Mouse (Mus musculus): ENCODE data around the gene Gm20388.
"Not testable (repeated sequence)": the region's sequence is repeated elsewhere in the genome, so short reads cannot be mapped to it uniquely, and the experiment has no call there.

The Gm20388 gene

GRCm38 (mm10) chr8:120368191-120368590 is 457.6 kb downstream of the Gm20388 start:
- in situ Hi-C loops (cut with MboI): not testable (repeated sequence)

- in situ Hi-C loops (cut with MboI): no loop called here
Observed at GRCm38 (mm10) chr8:120368814-120369649, 458.4 kb downstream of the Gm20388 start.

DNA sequence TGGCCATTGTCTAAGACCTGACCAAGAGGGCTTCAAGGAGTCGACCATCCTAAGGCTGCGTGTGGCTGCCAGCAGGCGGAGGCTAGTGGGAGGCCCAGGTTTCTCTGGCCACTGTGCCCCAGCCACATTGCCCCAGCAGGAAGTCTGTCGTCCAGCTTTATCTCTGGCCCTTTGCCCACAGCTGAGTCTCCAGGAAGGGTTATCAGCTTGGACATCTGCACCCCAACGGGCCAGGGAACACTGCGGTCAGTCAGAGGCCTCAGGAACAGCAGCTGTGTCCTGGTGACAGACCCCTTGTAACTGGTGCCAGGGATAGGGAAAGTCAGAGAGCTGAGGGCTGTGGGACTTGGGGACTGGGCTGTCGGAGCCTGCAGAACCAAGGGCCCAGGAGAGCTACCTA is 459.3 kb downstream of the Gm20388 start:
- in situ Hi-C loops (cut with MboI): no loop called here

DNA sequence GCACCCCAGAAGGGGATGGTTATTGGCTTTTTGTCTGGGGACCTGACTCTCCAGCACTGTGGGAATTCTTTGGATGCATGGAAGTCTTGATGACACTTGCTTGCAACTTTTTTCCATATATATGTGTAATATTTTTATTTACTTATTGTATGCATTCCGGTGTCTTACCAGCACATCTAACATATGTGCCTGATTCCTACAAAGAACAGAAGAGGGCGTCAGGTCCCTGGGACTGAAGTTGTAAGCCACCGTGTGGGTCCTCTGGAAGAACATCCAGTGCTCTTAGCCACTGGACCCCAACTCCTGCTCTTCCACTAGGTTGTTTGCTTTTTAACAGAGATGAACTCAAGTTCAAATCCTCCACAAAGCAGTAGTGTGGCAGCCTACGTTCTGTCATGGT is 459.8 kb downstream of the Gm20388 start:
- in situ Hi-C loops (cut with MboI): no loop called here

DNA sequence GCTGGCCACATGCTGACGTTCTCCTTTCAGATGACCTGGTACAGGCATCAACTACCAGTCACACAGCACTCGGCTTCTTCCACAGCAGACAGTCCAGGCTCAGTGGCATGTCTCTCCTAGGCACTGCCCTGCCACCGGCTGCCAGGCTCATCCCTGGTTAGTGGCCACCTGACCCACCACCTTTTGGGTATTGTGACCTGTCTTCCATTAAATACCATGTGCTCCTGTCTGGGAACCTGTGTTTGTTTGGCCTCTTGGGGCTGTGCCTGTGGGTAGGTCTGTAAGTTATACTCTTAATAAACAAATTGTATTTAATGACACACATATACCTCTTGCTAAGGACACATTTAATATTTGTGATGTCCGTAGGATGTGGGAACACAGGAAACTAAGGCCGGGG is 460.5 kb downstream of the Gm20388 start:
- in situ Hi-C loops (cut with MboI): no loop called here

DNA sequence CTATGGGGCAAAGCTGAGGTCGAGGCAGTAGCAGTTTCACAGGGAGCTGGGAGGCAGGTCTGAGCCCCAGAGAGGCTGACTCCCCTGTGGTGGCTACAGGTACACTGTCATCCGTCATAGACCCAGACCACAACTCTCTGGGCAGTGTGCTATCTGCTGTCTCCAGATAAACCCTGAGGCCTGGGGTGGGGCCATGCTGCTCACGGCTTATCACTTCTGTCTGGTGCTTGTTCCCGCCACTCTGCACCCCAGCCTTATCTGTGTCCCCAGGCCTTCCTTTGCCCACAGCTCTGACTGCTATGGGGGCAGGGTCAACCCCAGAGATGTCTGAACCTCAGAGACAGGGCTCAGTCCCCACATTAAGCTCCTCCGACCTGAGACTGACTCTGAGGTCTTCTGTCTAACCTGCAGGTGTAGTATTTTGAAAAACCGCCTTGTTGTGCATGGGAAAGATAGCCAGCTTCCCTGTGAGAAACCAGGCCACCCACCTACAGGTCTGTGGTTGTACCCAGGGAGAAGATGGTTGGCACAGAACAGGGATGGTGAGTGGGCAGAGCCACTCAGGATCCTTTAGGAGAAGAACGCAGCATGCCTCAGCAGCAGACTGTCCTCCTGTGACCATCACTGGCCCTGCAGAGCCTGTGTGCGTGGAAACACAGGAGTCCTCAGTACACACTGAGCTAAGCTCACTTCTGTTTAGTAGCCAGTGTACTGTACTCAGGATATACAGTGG is 461.2 kb downstream of the Gm20388 start:
- in situ Hi-C loops (cut with MboI): no loop called here

DNA sequence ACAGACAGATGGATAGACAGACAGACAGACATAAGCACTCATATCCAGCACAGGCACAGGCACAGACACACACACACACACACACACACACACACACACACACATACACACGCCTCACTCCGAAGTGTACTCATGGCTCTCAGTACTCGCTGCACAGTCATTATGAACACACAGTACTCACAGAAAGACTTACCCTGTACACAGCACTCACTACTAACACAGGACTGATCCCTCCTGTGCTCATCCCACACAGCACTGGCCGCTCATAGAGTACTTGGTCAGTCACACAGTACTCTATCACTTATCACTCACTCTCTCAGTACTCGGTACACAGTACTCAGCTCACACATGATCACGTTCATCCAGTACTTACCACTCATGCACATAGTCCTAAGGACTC is 462.0 kb downstream of the Gm20388 start:
- in situ Hi-C loops (cut with MboI): no loop called here

GRCm38 (mm10) chr8:120373621-120374020 is 463.0 kb downstream of the Gm20388 start:
- in situ Hi-C loops (cut with MboI): no loop called here

DNA sequence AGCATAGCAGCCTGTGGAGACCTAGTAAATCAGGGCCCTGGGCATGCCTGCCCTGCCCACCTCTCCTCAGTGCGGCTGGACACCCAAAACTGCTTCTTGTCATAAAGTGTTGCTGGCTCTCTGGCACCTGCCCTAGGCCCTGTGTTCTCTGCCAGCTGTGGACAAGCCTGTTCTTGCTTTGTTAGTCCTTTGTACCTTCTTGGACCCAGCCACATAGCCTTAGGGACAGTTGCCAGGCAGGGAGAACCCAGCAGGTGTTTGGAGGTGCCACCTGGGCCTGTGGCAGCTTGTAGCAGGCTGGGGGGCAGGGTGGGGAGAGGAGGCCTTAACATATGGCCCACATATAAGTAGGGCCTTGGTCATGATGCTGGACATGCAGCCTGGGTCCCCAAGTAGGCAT is 463.4 kb downstream of the Gm20388 start:
- in situ Hi-C loops (cut with MboI): no loop called here

DNA sequence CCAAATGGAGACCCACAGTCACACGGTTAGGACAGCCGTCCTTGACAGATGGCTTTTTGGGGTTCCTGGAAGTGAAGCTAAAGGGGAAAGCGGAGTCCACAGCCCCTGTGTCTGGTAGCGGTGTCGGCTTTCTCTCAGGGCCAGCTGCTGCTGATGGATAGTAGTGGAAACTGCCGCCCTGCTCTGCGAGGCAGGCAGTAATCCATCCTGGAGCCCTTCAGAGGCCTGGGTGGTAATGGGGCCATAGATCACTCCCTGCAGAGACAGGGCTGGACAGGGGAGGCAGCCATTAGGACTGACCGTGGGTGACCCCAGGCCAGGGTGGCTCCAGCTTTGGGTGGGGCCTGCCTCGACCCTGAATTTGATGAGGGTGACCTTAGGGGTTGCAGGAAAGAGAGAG is 463.9 kb downstream of the Gm20388 start:
- in situ Hi-C loops (cut with MboI): no loop called here

GRCm38 (mm10) chr8:120375170-120375569 is 464.5 kb downstream of the Gm20388 start:
- in situ Hi-C loops (cut with MboI): no loop called here

DNA sequence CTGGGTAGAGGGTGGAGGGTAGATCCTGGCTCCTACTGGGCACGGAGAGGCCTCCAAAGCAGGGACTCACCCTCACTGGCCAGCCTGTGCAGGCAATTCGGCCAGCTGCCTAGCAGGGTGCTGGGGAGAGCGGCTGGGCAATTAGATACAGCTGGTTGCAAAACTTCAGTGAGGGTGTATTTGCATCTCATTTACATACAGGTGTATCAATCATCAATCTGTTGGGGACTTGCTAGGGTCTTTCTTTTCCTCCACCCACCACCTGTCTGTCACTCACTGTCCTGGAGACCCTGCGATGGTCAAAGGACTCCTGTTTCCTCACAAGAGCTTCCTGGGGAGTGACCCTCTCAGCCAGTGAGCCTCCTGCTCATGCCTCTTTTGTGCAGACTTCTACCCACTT is 465.6 kb downstream of the Gm20388 start:
- in situ Hi-C loops (cut with MboI): no loop called here

DNA sequence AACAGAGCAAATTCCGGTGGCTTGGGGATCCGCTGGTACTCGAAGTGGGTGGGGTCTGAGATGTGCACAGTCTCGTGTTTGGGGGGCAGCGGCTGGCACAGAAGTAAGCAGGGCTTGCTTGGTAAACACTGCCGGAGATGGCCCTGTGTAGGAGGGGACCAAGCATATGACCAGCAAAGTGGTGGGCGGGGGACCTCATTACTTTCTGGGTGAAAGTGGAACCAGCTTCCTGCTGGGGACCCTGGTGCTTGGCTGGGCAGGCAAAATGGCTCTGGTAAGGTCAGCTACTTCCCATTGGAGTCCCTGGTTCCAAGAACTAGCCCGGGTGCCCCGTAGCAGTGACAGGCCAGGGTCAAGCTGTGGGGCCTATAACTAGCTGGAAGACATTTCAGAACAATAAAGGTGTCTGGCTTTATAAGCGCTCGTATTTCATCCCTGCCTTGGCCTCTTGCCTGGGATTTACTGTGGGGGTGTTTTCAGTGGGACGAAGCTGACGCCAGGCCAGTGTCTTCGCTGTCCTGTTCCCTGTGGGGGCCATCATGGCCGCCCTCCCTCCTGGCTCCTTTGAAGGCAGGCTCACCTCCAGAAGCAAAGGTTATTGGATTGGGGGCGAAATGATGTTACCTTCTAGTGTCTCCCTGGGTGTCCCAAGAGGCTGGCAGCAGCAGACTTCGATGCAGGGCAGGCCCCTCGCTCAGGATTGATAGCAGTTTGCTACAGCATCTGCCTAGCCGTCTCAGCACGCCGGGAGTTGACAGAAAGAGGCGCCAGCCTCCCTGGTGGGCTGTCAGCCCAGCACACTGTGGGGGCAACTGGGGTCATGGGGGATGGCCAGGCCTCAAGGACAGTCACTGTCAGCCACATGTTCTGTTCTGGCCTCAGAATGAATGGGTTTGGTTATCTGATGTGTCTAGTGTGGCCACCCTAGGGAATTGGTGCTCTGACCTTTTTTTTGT is 466.5 kb downstream of the Gm20388 start:
- in situ Hi-C loops (cut with MboI): no loop called here

- in situ Hi-C loops (cut with MboI): no loop called here
Observed at GRCm38 (mm10) chr8:120377803-120378189, 467.2 kb downstream of the Gm20388 start.

GRCm38 (mm10) chr8:120378306-120378705 is 467.7 kb downstream of the Gm20388 start:
- in situ Hi-C loops (cut with MboI): no loop called here

DNA sequence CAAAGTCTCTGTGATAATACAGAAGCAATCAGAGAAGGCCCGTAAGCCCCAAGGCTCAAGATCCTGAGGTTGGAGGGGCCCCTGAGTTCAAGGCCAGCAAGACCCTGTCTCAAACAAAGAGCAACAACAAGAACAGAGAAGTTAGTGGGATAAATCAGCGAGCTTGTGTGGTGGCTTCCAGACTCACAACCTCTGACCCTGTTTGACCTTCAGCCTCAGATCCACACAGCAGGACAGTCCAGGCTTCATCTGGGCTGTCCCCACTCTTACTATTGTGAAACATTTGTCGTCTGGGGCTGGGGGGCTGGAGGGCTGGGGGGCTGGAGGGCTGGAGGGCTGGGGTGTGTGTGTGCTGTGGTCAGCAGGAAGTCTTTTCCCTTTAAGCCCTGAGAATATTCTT is 468.4 kb downstream of the Gm20388 start:
- in situ Hi-C loops (cut with MboI): no loop called here

DNA sequence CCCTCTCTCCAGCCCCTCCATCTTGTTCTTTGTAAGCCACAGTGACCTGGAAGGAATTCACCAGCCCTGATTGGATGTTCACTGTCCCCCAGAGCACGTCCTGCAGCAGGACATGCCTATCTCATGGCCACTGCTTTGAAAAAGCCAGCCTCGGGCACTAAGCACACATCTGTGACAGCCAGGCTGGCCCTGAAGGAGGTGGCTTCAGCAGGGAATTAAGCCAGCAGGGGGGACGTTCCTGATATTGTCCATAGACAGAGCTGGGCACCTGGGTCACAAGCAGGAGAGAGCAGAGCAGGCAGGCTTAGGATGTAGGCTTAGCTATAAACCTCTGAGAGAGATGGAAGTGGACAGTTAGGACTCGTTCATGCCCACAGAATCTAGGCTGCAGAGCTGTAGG is 471.2 kb downstream of the Gm20388 start:
- in situ Hi-C loops (cut with MboI): no loop called here

DNA sequence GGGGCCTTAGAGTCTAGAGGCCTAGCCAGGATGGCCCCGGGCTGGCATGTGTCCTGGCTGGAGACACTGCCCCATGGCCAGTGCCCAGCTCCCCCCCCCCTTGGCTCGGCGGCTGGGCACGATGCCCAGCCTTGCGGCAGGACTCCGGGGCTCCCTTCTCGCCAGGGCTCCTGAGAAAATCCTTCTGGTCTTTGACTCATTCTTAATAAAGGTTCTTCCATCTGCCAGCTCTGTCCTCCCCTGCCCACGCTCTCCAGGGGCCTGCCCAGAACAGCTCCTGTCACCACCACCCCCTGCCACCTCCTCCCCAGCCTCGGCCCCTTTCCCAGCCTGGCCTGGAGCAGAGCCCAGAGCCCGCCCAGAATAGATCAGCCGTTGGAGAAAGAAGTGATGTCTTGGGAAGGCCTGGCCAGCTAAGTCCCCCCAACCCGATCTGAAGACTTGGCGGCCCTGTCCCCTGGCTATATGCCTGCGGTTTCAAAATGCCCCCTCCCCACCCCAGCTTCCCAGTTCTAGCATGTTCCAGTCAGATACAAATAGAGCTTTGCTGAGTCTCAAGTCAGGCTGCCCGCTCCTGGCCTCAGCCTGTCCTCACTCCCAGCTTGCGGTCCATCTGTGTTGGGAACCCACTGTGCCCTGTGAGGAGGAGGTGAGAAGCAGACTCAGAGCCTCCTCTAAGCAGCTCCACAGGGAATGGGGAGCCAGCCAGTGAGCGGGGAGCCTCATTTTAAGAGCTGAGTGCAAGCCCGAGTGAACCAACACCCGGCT is 472.0 kb downstream of the Gm20388 start:
- in situ Hi-C loops (cut with MboI): no loop called here

GRCm38 (mm10) chr8:120383204-120383560 is 472.5 kb downstream of the Gm20388 start:
- in situ Hi-C loops (cut with MboI): no loop called here

- in situ Hi-C loops (cut with MboI): no loop called here
Observed at GRCm38 (mm10) chr8:120383713-120384112, 473.1 kb downstream of the Gm20388 start.

GRCm38 (mm10) chr8:120384745-120385144 is 474.1 kb downstream of the Gm20388 start:
- in situ Hi-C loops (cut with MboI): no loop called here

DNA sequence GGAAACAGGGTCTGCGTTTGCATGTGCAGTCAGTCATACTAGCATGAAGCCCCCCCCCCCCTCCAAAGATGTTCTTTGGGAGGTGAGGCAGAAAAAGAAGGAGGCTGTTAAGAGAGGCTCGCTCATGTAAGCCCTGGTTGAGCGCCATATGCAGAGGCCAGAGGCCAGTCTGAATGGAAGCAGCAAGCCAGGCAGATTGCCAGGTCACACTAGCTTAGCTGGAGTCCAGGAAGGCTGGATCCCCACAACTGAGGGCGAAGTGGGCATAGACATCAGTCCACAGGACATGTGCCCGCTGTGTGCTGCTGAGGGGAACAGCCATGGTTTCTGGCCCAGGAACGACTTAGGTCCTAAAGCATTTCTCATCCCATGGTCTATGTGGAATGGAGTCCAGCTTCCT is 477.6 kb downstream of the Gm20388 start:
- in situ Hi-C loops (cut with MboI): no loop called here
